Mouse (Mus musculus) B cell, adult 67 days (primary cell): Measurements from ENCODE around the gene Htr5a. TPM values are rescaled to one million over a fixed set of nuclear protein-coding genes. Genes with fewer than 3 reads are reported as not detected.

Experiments
- total RNA-seq, 2 experiments: library from RNA; stranded (reverse); gene quantifications; 4 replicates each; pipeline ENCODE4 v1.2.4; 2023

Gene Htr5a
- not detected for total RNA-seq

GRCm38 (mm10) chr5:27841701-27842295 lies at the start of gene Htr5a:
Gene Htr5a, plus strand, starts transcription at chr5:27842149.

Other genes starting within 250 kb of the Htr5a start
- gene Paxip1, start 50.5 kb upstream of the Htr5a start, total RNA-seq = 10 to 100 TPM; 45.6 to 46.1 TPM
- 10 to 100 TPM; 76.0 to 90.7 TPM for gene Insig1, start 229.2 kb downstream of the Htr5a start, total RNA-seq